ENCODE assay signal across 15 mouse cellular contexts in genomic region chr19:57970342-57970895, GRCm38 (mm10).
A peak's percentile ranks its signal among the peaks of the same experiment; 100 is the strongest.
DNase-seq lines count a peak whose midpoint lies in the region; ATAC-seq and TF ChIP-seq lines count a peak whose summit lies in the region.
"Had no signal": no experiment of that assay in that cellular context is flagged by ENCODE, and none has a peak within 500 bp of the region (broad histone marks: within the 10 kb centered on the region; RNA-seq: fewer than 3 reads in every experiment).

No protein-coding gene starts in this region.

- H3K27ac ChIP-seq in forebrain, postnatal 0 days (ENCODE audit: low read depth, low read length) = no peak overlapping the region
- no peak overlapping the region for H3K27ac ChIP-seq in forebrain, embryonic 10.5 days
- no peak overlapping the region for H3K27ac ChIP-seq in lung, embryonic 14.5 days (ENCODE audit: low read depth)
- H3K27ac ChIP-seq in midbrain, embryonic 13.5 days = no peak overlapping the region
- no peak overlapping the region for H3K27ac ChIP-seq in hindbrain, embryonic 10.5 days
- H3K27ac ChIP-seq: heart, embryonic 13.5 days; limb, embryonic 12.5 days; liver, embryonic 15.5 days had no signal

- WGBS in forebrain, postnatal 0 days = 81% methylated on average over 13 of the region's 13 CpGs
- 91% methylated on average over 13 of the region's 13 CpGs for WGBS in forebrain, embryonic 10.5 days
- WGBS in lung, embryonic 14.5 days = 75% methylated on average over 13 of the region's 13 CpGs
- WGBS in midbrain, embryonic 13.5 days = 90% methylated on average over 13 of the region's 13 CpGs
- WGBS in hindbrain, embryonic 10.5 days = 93% methylated on average over 13 of the region's 13 CpGs

- H3K4me3 ChIP-seq in forebrain, postnatal 0 days (ENCODE audit: low read depth, low read length) = no peak overlapping the region
- H3K4me3 ChIP-seq in forebrain, embryonic 10.5 days = no peak overlapping the region
- H3K4me3 ChIP-seq in lung, embryonic 14.5 days (ENCODE audit: low read depth, low read length) = no peak overlapping the region
- no peak overlapping the region for H3K4me3 ChIP-seq in myocyte
- no peak overlapping the region for H3K4me3 ChIP-seq in midbrain, embryonic 13.5 days (replicated peaks)
- no peak overlapping the region for H3K4me3 ChIP-seq in hindbrain, embryonic 10.5 days
- H3K4me3 ChIP-seq: heart, embryonic 13.5 days; limb, embryonic 12.5 days; liver, embryonic 15.5 days had no signal

- H3ac ChIP-seq in myocyte (ENCODE audit: control insufficient read depth, insufficient read length) = no peak overlapping the region

- H3K4me2 ChIP-seq in forebrain, postnatal 0 days (ENCODE audit: low read depth) = no peak overlapping the region
- H3K4me2 ChIP-seq in lung, embryonic 14.5 days = no peak overlapping the region
- H3K4me2 ChIP-seq in myocyte (ENCODE audit: low read depth) = peak overlapping the region; percentile 60
- H3K4me2 ChIP-seq in midbrain, embryonic 13.5 days (replicated peaks) = no peak overlapping the region
- H3K4me2 ChIP-seq: heart, embryonic 13.5 days; limb, embryonic 12.5 days; liver, embryonic 15.5 days had no signal

- H3K4me1 ChIP-seq in forebrain, postnatal 0 days (ENCODE audit: insufficient read depth) = no peaks in the 10 kb centered on the region
- H3K4me1 ChIP-seq in forebrain, embryonic 10.5 days = no peaks in the 10 kb centered on the region
- H3K4me1 ChIP-seq in lung, embryonic 14.5 days (ENCODE audit: insufficient read depth) = no peaks in the 10 kb centered on the region
- no peaks in the 10 kb centered on the region for H3K4me1 ChIP-seq in midbrain, embryonic 13.5 days (replicated peaks)
- H3K4me1 ChIP-seq in hindbrain, embryonic 10.5 days (replicated peaks) = no peaks in the 10 kb centered on the region
- H3K4me1 ChIP-seq: heart, embryonic 13.5 days; limb, embryonic 12.5 days; liver, embryonic 15.5 days had no signal

- TF ChIP-seq POLR2A in myocyte (IDR thresholded peaks at IDR 0.05; ENCODE audit: insufficient read length, low read depth) = no peak

- H3K79me2 ChIP-seq in myocyte (ENCODE audit: control insufficient read depth, insufficient read depth) = no peaks in the 10 kb centered on the region

- DNase-seq in forebrain, postnatal 0 days = no peak
- no peak for DNase-seq in forebrain, embryonic 10.5 days (ENCODE audit: extremely low spot score, low spot score)
- DNase-seq in lung, embryonic 14.5 days = peak; percentile 4
- DNase-seq in lung, postnatal 4 days = no peak
- DNase-seq in NIH3T3 (ENCODE audit: low read depth) = peak; percentile 84
- DNase-seq in hindbrain, embryonic 10.5 days (ENCODE audit: low spot score) = no peak
- DNase-seq: cerebellum, adult 9-11 months; kidney, postnatal 10 days had no signal

- no peak for ATAC-seq in forebrain, postnatal 0 days
- ATAC-seq in lung, embryonic 14.5 days (ENCODE audit: insufficient read depth) = no peak
- ATAC-seq in midbrain, embryonic 13.5 days = no peak
- ATAC-seq: inflammation-experienced regulatory T-cells, adult 6 months; midbrain, embryonic 16.5 days had no signal

- TF ChIP-seq CTCF in forebrain, postnatal 0 days (IDR thresholded peaks at IDR 0.05; ENCODE audit: low read depth) = 0 out of 2 replicates have a peak, but pooled peaks have one; percentile 5
- no peak for TF ChIP-seq CTCF in lung, embryonic 14.5 days (IDR thresholded peaks at IDR 0.05; ENCODE audit: low read depth)

- H3K36me3 ChIP-seq in forebrain, postnatal 0 days (ENCODE audit: insufficient read depth) = no peaks in the 10 kb centered on the region
- H3K36me3 ChIP-seq in forebrain, embryonic 10.5 days (replicated peaks) = peaks cover 5% of the 10 kb centered on the region
- H3K36me3 ChIP-seq in lung, embryonic 14.5 days (ENCODE audit: insufficient read depth) = no peaks in the 10 kb centered on the region
- no peaks in the 10 kb centered on the region for H3K36me3 ChIP-seq in myocyte (ENCODE audit: control insufficient read depth, insufficient read depth)
- peaks cover 6% of the 10 kb centered on the region; the same call in 1 of the 2 replicates for H3K36me3 ChIP-seq in midbrain, embryonic 13.5 days
- peaks cover 5% of the 10 kb centered on the region; the same call in 1 of the 2 replicates for H3K36me3 ChIP-seq in hindbrain, embryonic 10.5 days
- H3K36me3 ChIP-seq: liver, embryonic 15.5 days had no signal

- no peak overlapping the region for H3K9ac ChIP-seq in forebrain, postnatal 0 days
- H3K9ac ChIP-seq in lung, embryonic 14.5 days = no peak overlapping the region
- no peak overlapping the region for H3K9ac ChIP-seq in midbrain, embryonic 13.5 days (replicated peaks)
- H3K9ac ChIP-seq: heart, embryonic 13.5 days; limb, embryonic 12.5 days; liver, embryonic 15.5 days had no signal

- no peaks in the 10 kb centered on the region for H3K9me3 ChIP-seq in forebrain, postnatal 0 days (ENCODE audit: low read length)
- no peaks in the 10 kb centered on the region for H3K9me3 ChIP-seq in forebrain, embryonic 10.5 days
- no peaks in the 10 kb centered on the region for H3K9me3 ChIP-seq in lung, embryonic 14.5 days (ENCODE audit: low read depth, low read length)
- H3K9me3 ChIP-seq in midbrain, embryonic 13.5 days = no peaks in the 10 kb centered on the region
- H3K9me3 ChIP-seq in hindbrain, embryonic 10.5 days = no peaks in the 10 kb centered on the region
- H3K9me3 ChIP-seq: heart, embryonic 13.5 days; limb, embryonic 12.5 days; liver, embryonic 15.5 days had no signal

- H3K27me3 ChIP-seq in forebrain, postnatal 0 days (ENCODE audit: insufficient read depth, low read length) = no peaks in the 10 kb centered on the region
- H3K27me3 ChIP-seq in forebrain, embryonic 10.5 days (ENCODE audit: poor library complexity, severe bottlenecking) = no peaks in the 10 kb centered on the region
- H3K27me3 ChIP-seq in lung, embryonic 14.5 days (ENCODE audit: insufficient read depth, low read length) = no peaks in the 10 kb centered on the region
- H3K27me3 ChIP-seq in myocyte (ENCODE audit: control insufficient read depth, insufficient read depth, insufficient read length) = no peaks in the 10 kb centered on the region
- H3K27me3 ChIP-seq in midbrain, embryonic 13.5 days = no peaks in the 10 kb centered on the region
- no peaks in the 10 kb centered on the region for H3K27me3 ChIP-seq in hindbrain, embryonic 10.5 days (ENCODE audit: insufficient read depth, poor library complexity, severe bottlenecking)
- H3K27me3 ChIP-seq: heart, embryonic 13.5 days; limb, embryonic 12.5 days; liver, embryonic 15.5 days had no signal

TF ChIP-seq in myocyte, 11 proteins besides CTCF, POLR2A, EP300 and RAD21:
- TF ChIP-seq MYOD1 (IDR thresholded peaks at IDR 0.05; ENCODE audit: control insufficient read depth in 1 of 3, insufficient read length in 2 of 3, low read depth in 2 of 3) (no peak), E2F4 (IDR thresholded peaks at IDR 0.05; ENCODE audit: insufficient read depth) (no peak), TCF3 (IDR thresholded peaks at IDR 0.05; ENCODE audit: insufficient read length, low read depth) (no peak), CEBPB (IDR thresholded peaks at IDR 0.05; ENCODE audit: insufficient read depth, poor library complexity, severe bottlenecking) (no peak), MYOG (IDR thresholded peaks at IDR 0.05; ENCODE audit: control insufficient read depth in 1 of 3, insufficient read depth in 1 of 3, insufficient read length in 2 of 3, low read depth in 2 of 3) (no peak), MAX (IDR thresholded peaks at IDR 0.05; ENCODE audit: low read depth) (no peak), TCF12 (IDR thresholded peaks at IDR 0.05; ENCODE audit: insufficient read depth, poor library complexity, severe bottlenecking) (no peak), REST (IDR thresholded peaks at IDR 0.05; ENCODE audit: insufficient read depth, insufficient read length) (no peak), USF1 (IDR thresholded peaks at IDR 0.05; ENCODE audit: low read depth) (no peak), POLR2AphosphoS2 (IDR thresholded peaks at IDR 0.05; ENCODE audit: insufficient read length, low read depth) (no peak), SRF (IDR thresholded peaks at IDR 0.05; ENCODE audit: control insufficient read depth, insufficient read length, low read depth) (no peak)

Comparison
In these comparisons a context has a peak if more than half of its experiments do, and no peak if none do; other contexts are left out.
1. DNase-seq: peak in lung, embryonic 14.5 days (single experiment) and NIH3T3 (single experiment); none in forebrain, postnatal 0 days (single experiment), forebrain, embryonic 10.5 days (single experiment), lung, postnatal 4 days (0 of 2) and hindbrain, embryonic 10.5 days (single experiment).